9 mouse cellular contexts compared by ENCODE assay signal in genomic region chr13:107371616-107372582, GRCm38 (mm10).
A peak's percentile ranks its signal among the peaks of the same experiment; 100 is the strongest.
DNase-seq lines count a peak whose midpoint lies in the region; ATAC-seq and TF ChIP-seq lines count a peak whose summit lies in the region.
"Had no signal": no experiment of that assay in that cellular context is flagged by ENCODE, and none has a peak within 500 bp of the region (broad histone marks: within the 10 kb centered on the region; RNA-seq: fewer than 3 reads in every experiment).

No protein-coding gene starts in this region.

- 44% methylated on average over 17 of the region's 17 CpGs for WGBS in hindbrain, embryonic 10.5 days
- 76% methylated on average over 17 of the region's 17 CpGs for WGBS in thymus, adult 2 months

- no peak overlapping the region for H3K4me3 ChIP-seq in CH12.LX (replicated peaks in 1 of 3; ENCODE audit: low read depth in 2 of 3, low read length in 2 of 3, poor library complexity in 1 of 3)
- H3K4me3 ChIP-seq in brown adipose tissue, adult 24 weeks (ENCODE audit: insufficient read depth, low read depth, low read length): peak overlapping the region; percentile 30
- no peak overlapping the region for H3K4me3 ChIP-seq in hindbrain, embryonic 10.5 days
- no peak overlapping the region for H3K4me3 ChIP-seq in thymus, adult 2 months (ENCODE audit: control insufficient read depth, insufficient read depth, low read length)
- H3K4me3 ChIP-seq: midbrain, embryonic 12.5 days had no signal

- TF ChIP-seq CTCF in CH12.LX (conservative IDR thresholded peaks at IDR 0.05 in 1 of 2, IDR thresholded peaks at IDR 0.05 in 1 of 2; ENCODE audit: low read depth in 2 of 2, low read length in 2 of 2): no peak
- no peak for TF ChIP-seq CTCF in thymus, adult 2 months (IDR thresholded peaks at IDR 0.05; ENCODE audit: borderline replicate concordance, control insufficient read depth, extremely low read depth, insufficient read depth, low read length, poor library complexity)

- no peak for TF ChIP-seq POLR2A in CH12.LX (IDR thresholded peaks at IDR 0.05; ENCODE audit: low read depth, low read length)
- TF ChIP-seq POLR2A in thymus, adult 2 months (IDR thresholded peaks at IDR 0.05; ENCODE audit: control insufficient read depth, extremely low read depth, insufficient read depth, low read length, poor library complexity): no peak

- no peaks in the 10 kb centered on the region for H3K36me3 ChIP-seq in CH12.LX (replicated peaks in 1 of 2; ENCODE audit: control insufficient read depth in 1 of 2, insufficient read depth in 1 of 2, low read length in 1 of 2)
- no peaks in the 10 kb centered on the region for H3K36me3 ChIP-seq in hindbrain, embryonic 10.5 days
- H3K36me3 ChIP-seq in thymus, adult 2 months (ENCODE audit: control insufficient read depth, insufficient read depth, low read length): no peaks in the 10 kb centered on the region
- H3K36me3 ChIP-seq: midbrain, embryonic 12.5 days had no signal

- H3K9ac ChIP-seq in CH12.LX (ENCODE audit: insufficient read depth, low read depth): no peak overlapping the region
- H3K9ac ChIP-seq: midbrain, embryonic 12.5 days had no signal

- no peaks in the 10 kb centered on the region for H3K4me1 ChIP-seq in CH12.LX (ENCODE audit: control insufficient read depth in 1 of 2, insufficient read depth in 2 of 2)
- H3K4me1 ChIP-seq in brown adipose tissue, adult 24 weeks (ENCODE audit: control insufficient read depth, insufficient read depth, insufficient read length, low read length): peaks cover 2% of the 10 kb centered on the region; the same call in 1 of the 2 replicates
- peaks cover 4% of the 10 kb centered on the region for H3K4me1 ChIP-seq in hindbrain, embryonic 10.5 days (replicated peaks)
- H3K4me1 ChIP-seq in thymus, adult 2 months (replicated peaks; ENCODE audit: control insufficient read depth, insufficient read depth, low read length): no peaks in the 10 kb centered on the region
- H3K4me1 ChIP-seq: midbrain, embryonic 12.5 days had no signal

- H3K79me2 ChIP-seq in CH12.LX (replicated peaks; ENCODE audit: control insufficient read depth, extremely low read depth, insufficient read depth, poor library complexity, severe bottlenecking): no peaks in the 10 kb centered on the region

- ATAC-seq in cerebellum, adult (ENCODE audit: insufficient number of reproducible peaks, low FRiP score, low TSS enrichment): no peak

- H3K27me3 ChIP-seq in CH12.LX (replicated peaks): no peaks in the 10 kb centered on the region
- no peaks in the 10 kb centered on the region for H3K27me3 ChIP-seq in hindbrain, embryonic 10.5 days (ENCODE audit: insufficient read depth, poor library complexity, severe bottlenecking)
- no peaks in the 10 kb centered on the region for H3K27me3 ChIP-seq in thymus, adult 2 months (ENCODE audit: control insufficient read depth, insufficient read depth, low read length)
- H3K27me3 ChIP-seq: midbrain, embryonic 12.5 days had no signal

- no peak for TF ChIP-seq EP300 in CH12.LX (IDR thresholded peaks at IDR 0.05; ENCODE audit: low read length)

- H3K27ac ChIP-seq in CH12.LX (ENCODE audit: insufficient read depth, low read depth): no peak overlapping the region
- peak overlapping the region; percentile 49; the same call in 1 of the 2 replicates for H3K27ac ChIP-seq in brown adipose tissue, adult 24 weeks (replicated peaks; ENCODE audit: low read depth, low read length)
- no peak overlapping the region for H3K27ac ChIP-seq in hindbrain, embryonic 10.5 days
- H3K27ac ChIP-seq in thymus, adult 2 months (ENCODE audit: control insufficient read depth, insufficient read depth, low read length): no peak overlapping the region
- H3K27ac ChIP-seq: midbrain, embryonic 12.5 days had no signal

- TF ChIP-seq RAD21 in CH12.LX (IDR thresholded peaks at IDR 0.05; ENCODE audit: low read depth, low read length): no peak

- in situ Hi-C loops in CH12.LX (cut with MboI; ENCODE audit: low pct_ligation_motif_present, low pct_unique_long_range_greater_than_20kb, low sequenced_read_pairs): no loop called here

- dilution Hi-C loops in CH12.LX (cut with MboI; ENCODE audit: extremely low pct_ligation_motif_present, extremely low pct_unique_long_range_greater_than_20kb, low sequenced_read_pairs): no loop called here

- H3K9me3 ChIP-seq in CH12.LX (replicated peaks; ENCODE audit: low read length): no peaks in the 10 kb centered on the region
- H3K9me3 ChIP-seq in hindbrain, embryonic 10.5 days: no peaks in the 10 kb centered on the region
- H3K9me3 ChIP-seq: midbrain, embryonic 12.5 days had no signal

- DNase-seq in cerebellum, postnatal 25 days: peak; percentile 17 to 37
- DNase-seq in CH12.LX (ENCODE audit: extremely low read depth): no peak
- DNase-seq in kidney, postnatal 14 days: peak; percentile 17
- DNase-seq in thymus, adult 18-20 months: no peak
- DNase-seq in hindbrain, embryonic 10.5 days (ENCODE audit: low spot score): no peak
- no peak for DNase-seq in thymus, adult 2 months

- peak overlapping the region; percentile 7; the same call in 1 of the 2 replicates for H3K4me2 ChIP-seq in CH12.LX (ENCODE audit: insufficient read depth, low read depth, poor library complexity, severe bottlenecking)
- H3K4me2 ChIP-seq: midbrain, embryonic 12.5 days had no signal

TF ChIP-seq in CH12.LX, 34 proteins besides CTCF, POLR2A, EP300 and RAD21:
- TF ChIP-seq MAFK (IDR thresholded peaks at IDR 0.05; ENCODE audit: insufficient replicate concordance, low read length) (no peak), ZC3H11A (IDR thresholded peaks at IDR 0.05; ENCODE audit: low read depth, low read length) (no peak), POLR2AphosphoS2 (IDR thresholded peaks at IDR 0.05; ENCODE audit: low read depth, low read length) (no peak), IRF4 (IDR thresholded peaks at IDR 0.05; ENCODE audit: low read depth, low read length) (no peak), MAZ (IDR thresholded peaks at IDR 0.05; ENCODE audit: low read depth, low read length) (no peak), NELFE (IDR thresholded peaks at IDR 0.05; ENCODE audit: low read depth, low read length) (no peak), ZNF384 (IDR thresholded peaks at IDR 0.05; ENCODE audit: low read depth, low read length) (no peak), ZKSCAN1 (IDR thresholded peaks at IDR 0.05; ENCODE audit: borderline replicate concordance, low read depth, low read length) (no peak), USF2 (conservative IDR thresholded peaks at IDR 0.05; ENCODE audit: low read depth, low read length) (no peak), E2F4 (IDR thresholded peaks at IDR 0.05; ENCODE audit: insufficient replicate concordance, low read depth, low read length) (no peak), MYC (IDR thresholded peaks at IDR 0.05; ENCODE audit: low read depth, low read length) (no peak), TCF12 (IDR thresholded peaks at IDR 0.05; ENCODE audit: low read depth, low read length) (no peak), CHD1 (IDR thresholded peaks at IDR 0.05; ENCODE audit: low read depth, low read length) (no peak), UBTF (IDR thresholded peaks at IDR 0.05; ENCODE audit: low read depth, low read length) (no peak), BHLHE40 (IDR thresholded peaks at IDR 0.05; ENCODE audit: low read depth, low read length) (no peak), JUND (conservative IDR thresholded peaks at IDR 0.05; ENCODE audit: low read depth, low read length) (no peak), RCOR1 (conservative IDR thresholded peaks at IDR 0.05; ENCODE audit: low read depth, low read length) (no peak), MEF2A (IDR thresholded peaks at IDR 0.05; ENCODE audit: borderline replicate concordance, low read depth, low read length) (no peak), PAX5 (IDR thresholded peaks at IDR 0.05; ENCODE audit: low read length) (no peak)

Comparison
In these comparisons a context has a peak if more than half of its experiments do, and no peak if none do; other contexts are left out.
1. DNase-seq: peak in cerebellum, postnatal 25 days (2 of 2) and kidney, postnatal 14 days (single experiment); none in CH12.LX (single experiment), thymus, adult 18-20 months (0 of 2), hindbrain, embryonic 10.5 days (single experiment) and thymus, adult 2 months (single experiment).